Mouse (Mus musculus) limb, embryonic 12.5 days (tissue): ENCODE measurements around the gene Gm45233. TPM values are rescaled to one million over a fixed set of nuclear protein-coding genes. Genes with fewer than 3 reads are reported as not detected.
A peak's percentile ranks its signal among the peaks of the same experiment; 100 is the strongest.

Source experiments
- ATAC-seq: fragments of 200-750 bp; cut with Nextera tagmentation; 2 replicates; pipeline ENCODE4 v1.8.0; 2017; ENCODE audit warnings: low read depth, moderate TSS enrichment; ENCODE audit not compliant: insufficient number of reproducible peaks, insufficient read depth, low FRiP score, low TSS enrichment
- H3K27ac ChIP-seq: fragments of 300-500 bp; sonication (generic); 2 replicates; pipeline ENCODE4 v1.5.1; 2016; ENCODE audit warnings: mild to moderate bottlenecking, moderate library complexity
- H3K27me3 ChIP-seq: fragments of 300-500 bp; sonication (generic); 2 replicates; pipeline ENCODE4 v1.6.1; 2016; ENCODE audit warnings: mild to moderate bottlenecking, moderate library complexity
- H3K36me3 ChIP-seq: fragments of 300-500 bp; sonication (generic); 2 replicates; pipeline ENCODE4 v1.6.1; 2016; ENCODE audit warnings: mild to moderate bottlenecking, moderate library complexity
- H3K4me1 ChIP-seq: fragments of 300-500 bp; sonication (generic); replicated peaks from 2 replicates; pipeline ENCODE4 v1.6.1; 2016
- H3K4me2 ChIP-seq: fragments of 300-500 bp; sonication (generic); 2 replicates; pipeline ENCODE4 v1.6.1; 2016; ENCODE audit warnings: mild to moderate bottlenecking, moderate library complexity
- H3K4me3 ChIP-seq: fragments of 300-500 bp; sonication (generic); replicated peaks from 2 replicates; pipeline ENCODE4 v1.5.1; 2016; ENCODE audit warnings: mild to moderate bottlenecking
- H3K9ac ChIP-seq: fragments of 300-500 bp; sonication (generic); replicated peaks from 2 replicates; pipeline ENCODE4 v1.6.1; 2016; ENCODE audit warnings: mild to moderate bottlenecking, moderate library complexity
- H3K9me3 ChIP-seq: fragments of 300-500 bp; sonication (generic); 2 replicates; pipeline ENCODE4 v1.6.1; 2016; ENCODE audit warnings: mild to moderate bottlenecking, moderate library complexity
- WGBS: fragments of 180-500 bp; shearing (Covaris S2); methylation state at CpG from one replicate; pipeline ENCODE4 v1.1.7; 2016; 5-methylcytosine and 5-hydroxymethylcytosine counted together
- polyA plus RNA-seq: library from polyadenylated mRNA; unstranded; fragments of >200 nt; fragmentation: Nextera tagmentation; extraction: Ambion mirVana; gene quantifications from 2 replicates; pipeline ENCODE4 v1.2.1, GENCODE M21; 2016

Gm45233 gene
- polyA plus RNA-seq, 1 experiment from 2014 or later: not detected

DNA sequence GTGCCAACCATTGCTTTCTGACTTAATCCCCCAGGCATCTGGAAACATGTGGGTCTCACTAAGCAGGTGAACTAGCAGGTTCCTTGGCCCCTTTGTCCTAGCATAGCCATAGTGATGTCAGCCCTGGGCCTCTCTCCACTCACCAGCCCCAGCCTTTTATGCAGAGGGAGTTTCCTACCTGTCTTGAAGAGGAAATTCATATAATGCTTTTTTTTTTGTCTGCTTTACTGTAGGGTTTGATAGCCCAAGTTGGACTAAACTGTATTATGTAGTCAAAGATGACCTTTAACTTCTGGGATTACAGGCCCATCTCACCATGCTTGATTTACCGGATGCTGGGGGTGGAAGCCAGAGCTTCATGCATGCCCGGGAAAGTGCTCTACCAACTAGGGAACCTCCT is 5.9 kb downstream of the Gm45233 start:
- H3K27ac ChIP-seq: no peak overlapping the region
- H3K4me1 ChIP-seq: peaks cover 4% of the 10 kb centered on the region; the same call in 1 of the 2 replicates
- H3K4me2 ChIP-seq: no peak overlapping the region
- WGBS: 94% methylated on average over 2 of the region's 2 CpGs
- no peaks in the 10 kb centered on the region for H3K9me3 ChIP-seq
- no peaks in the 10 kb centered on the region for H3K27me3 ChIP-seq
- H3K9ac ChIP-seq: no peak overlapping the region
- peaks cover 29% of the 10 kb centered on the region for H3K36me3 ChIP-seq
- no peak for ATAC-seq
- no peak overlapping the region for H3K4me3 ChIP-seq

DNA sequence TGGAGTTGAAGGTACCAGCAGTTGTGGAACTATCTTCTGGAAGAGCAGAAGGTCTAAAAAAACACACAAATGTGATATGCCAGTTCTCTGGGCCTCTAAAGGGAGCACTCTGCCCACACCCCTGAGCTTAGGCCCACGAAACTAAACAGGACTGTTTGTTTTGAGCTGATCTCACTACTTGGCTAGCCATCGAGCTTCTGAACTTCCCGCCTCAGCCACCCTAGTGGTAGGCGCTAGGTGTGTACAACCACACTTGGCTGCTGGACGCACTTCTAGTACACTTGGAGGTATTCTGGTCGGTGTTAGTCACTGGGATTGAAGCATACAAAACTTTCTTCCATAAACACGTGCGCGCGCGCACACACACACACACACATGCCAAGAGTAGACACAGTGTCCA is 7.8 kb downstream of the Gm45233 start:
- no peak overlapping the region for H3K4me2 ChIP-seq
- ATAC-seq: no peak
- no peaks in the 10 kb centered on the region for H3K4me1 ChIP-seq
- H3K9me3 ChIP-seq: no peaks in the 10 kb centered on the region
- peaks cover 48% of the 10 kb centered on the region for H3K36me3 ChIP-seq
- H3K4me3 ChIP-seq: no peak overlapping the region
- no peak overlapping the region for H3K27ac ChIP-seq
- 94% methylated on average over 11 of the region's 11 CpGs for WGBS
- no peaks in the 10 kb centered on the region for H3K27me3 ChIP-seq
- H3K9ac ChIP-seq: no peak overlapping the region

GRCm38 (mm10) chr7:43452609-43453008 is 8.7 kb downstream of the Gm45233 start:
- Histone ChIP-seq H3K36me3 (peaks cover 57% of the 10 kb centered on the region), H3K9ac (no peak overlapping the region), H3K4me2 (no peak overlapping the region), H3K27ac (no peak overlapping the region), H3K4me1 (no peaks in the 10 kb centered on the region), H3K27me3 (no peaks in the 10 kb centered on the region), H3K4me3 (no peak overlapping the region), H3K9me3 (no peaks in the 10 kb centered on the region)
- ATAC-seq: no peak
- 41% methylated on average over 4 of the region's 4 CpGs for WGBS

DNA sequence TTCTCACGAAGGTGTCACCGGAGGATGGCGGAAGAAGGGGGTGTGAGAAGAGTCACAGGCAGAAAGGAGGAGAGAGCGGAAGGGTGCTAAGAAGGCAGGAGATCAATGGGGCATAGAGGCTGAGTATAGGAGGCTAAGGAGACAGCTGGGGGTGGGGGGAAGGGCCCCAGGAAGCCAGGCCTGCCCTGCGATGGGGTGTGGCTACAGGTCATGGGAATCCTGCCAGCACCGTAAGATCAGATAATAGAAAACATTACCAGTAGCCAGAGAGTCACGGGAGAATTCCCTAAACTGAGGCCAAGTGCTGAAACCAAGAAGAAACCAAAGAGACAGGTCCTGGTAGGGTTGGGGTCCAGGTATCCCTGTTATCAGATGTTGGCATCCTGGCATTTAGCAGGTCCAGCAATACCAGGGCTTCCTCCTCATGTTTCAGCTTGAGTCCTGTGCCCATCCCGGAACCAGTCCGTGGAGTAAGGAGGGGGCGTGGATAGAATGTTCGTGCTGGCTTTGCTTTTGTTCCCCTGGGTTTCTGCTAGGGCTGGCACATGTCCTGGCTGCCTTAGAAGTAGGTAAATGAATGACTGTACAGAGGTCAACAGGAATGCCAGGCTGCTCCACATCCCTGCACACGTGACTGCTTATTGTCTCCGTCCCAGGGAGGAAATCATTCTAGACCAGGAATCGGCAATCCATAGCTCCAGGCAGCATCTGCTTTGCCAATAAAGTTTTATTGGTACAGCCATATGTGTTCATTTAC is 9.8 kb downstream of the Gm45233 start:
- no peaks in the 10 kb centered on the region for H3K27me3 ChIP-seq
- no peak overlapping the region for H3K9ac ChIP-seq
- no peaks in the 10 kb centered on the region for H3K9me3 ChIP-seq
- H3K27ac ChIP-seq: no peak overlapping the region
- H3K4me3 ChIP-seq: no peak overlapping the region
- no peaks in the 10 kb centered on the region for H3K4me1 ChIP-seq
- H3K4me2 ChIP-seq: no peak overlapping the region
- ATAC-seq: no peak
- 74% methylated on average over 14 of the region's 14 CpGs for WGBS
- H3K36me3 ChIP-seq: peaks cover 61% of the 10 kb centered on the region

GRCm38 (mm10) chr7:43454371-43454770 is 10.4 kb downstream of the Gm45233 start:
- no peaks in the 10 kb centered on the region for H3K9me3 ChIP-seq
- H3K4me2 ChIP-seq: no peak overlapping the region
- peaks cover 61% of the 10 kb centered on the region for H3K36me3 ChIP-seq

GRCm38 (mm10) chr7:43462851-43463250 is 18.9 kb downstream of the Gm45233 start, which contains the start of gene Vsig10l:
Gene Vsig10l (plus strand): TSS chr7:43463151.
- H3K27me3 ChIP-seq: peaks cover 45% of the 10 kb centered on the region
- WGBS: 66% methylated on average over 4 of the region's 4 CpGs
- H3K4me2 ChIP-seq: no peak within 1 kb of the TSS
- H3K9me3 ChIP-seq: no peaks in the 10 kb centered on the region
- no peak within 1 kb of the TSS for H3K9ac ChIP-seq
- no peak within 1 kb of the TSS for H3K27ac ChIP-seq
- H3K36me3 ChIP-seq: peaks cover 2% of the 10 kb centered on the region
- no peak within 1 kb of the TSS for H3K4me3 ChIP-seq
- ATAC-seq: no peak
- H3K4me1 ChIP-seq: peaks cover 17% of the 10 kb centered on the region; the same call in 1 of the 2 replicates

More at GRCm38 (mm10) chr7:43454371-43454770, 10.4 kb downstream of the Gm45233 start:
- no peak for ATAC-seq
- WGBS: 77% methylated on average over 6 of the region's 6 CpGs
- H3K4me3 ChIP-seq: no peak overlapping the region
- no peaks in the 10 kb centered on the region for H3K4me1 ChIP-seq
- H3K27ac ChIP-seq: no peak overlapping the region
- no peaks in the 10 kb centered on the region for H3K27me3 ChIP-seq
- no peak overlapping the region for H3K9ac ChIP-seq

GRCm38 (mm10) chr7:43463976-43464375 is 20.0 kb downstream of the Gm45233 start:
- no peak overlapping the region for H3K4me3 ChIP-seq
- H3K27me3 ChIP-seq: peaks cover 46% of the 10 kb centered on the region
- 76% methylated on average over 7 of the region's 7 CpGs for WGBS

DNA sequence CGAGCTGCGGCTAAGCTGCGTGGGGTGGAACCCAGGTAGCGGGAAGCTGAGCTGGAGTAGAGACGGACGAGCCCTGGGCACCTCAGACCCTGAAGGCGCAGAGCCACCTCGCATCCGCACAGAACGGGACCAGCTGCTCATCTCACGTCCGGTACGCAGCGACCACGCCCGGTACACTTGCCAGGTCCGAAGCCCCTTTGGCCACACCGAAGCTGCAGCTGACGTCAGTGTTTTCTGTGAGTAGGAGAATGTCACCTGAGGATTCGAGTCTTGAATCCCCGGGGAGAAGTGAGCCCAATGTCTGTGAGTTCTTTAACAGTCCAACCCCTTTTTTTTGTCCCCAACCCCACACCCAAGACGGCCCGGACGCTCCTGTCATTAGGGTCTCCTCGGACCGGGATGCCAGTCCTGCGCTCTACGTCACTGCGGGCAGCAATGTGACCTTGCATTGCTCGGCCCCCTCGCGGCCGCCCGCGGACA is 21.0 kb downstream of the Gm45233 start:
- no peak overlapping the region for H3K27ac ChIP-seq
- H3K9ac ChIP-seq: peak overlapping the region; percentile 44; the same call in 1 of the 2 replicates
- no peaks in the 10 kb centered on the region for H3K36me3 ChIP-seq
- H3K4me2 ChIP-seq: peak overlapping the region; percentile 82
- 6% methylated on average over 35 of the region's 35 CpGs for WGBS
- H3K4me3 ChIP-seq: peak overlapping the region; percentile 48
- ATAC-seq: peak; percentile 50; the same call in 1 of the 2 replicates
- peaks cover 46% of the 10 kb centered on the region for H3K27me3 ChIP-seq
- H3K9me3 ChIP-seq: no peaks in the 10 kb centered on the region
- peaks cover 17% of the 10 kb centered on the region; the same call in 1 of the 2 replicates for H3K4me1 ChIP-seq

More at GRCm38 (mm10) chr7:43463976-43464375, 20.0 kb downstream of the Gm45233 start:
- Histone ChIP-seq H3K36me3 (no peaks in the 10 kb centered on the region), H3K9ac (no peak overlapping the region), H3K9me3 (no peaks in the 10 kb centered on the region), H3K4me2 (no peak overlapping the region), H3K4me1 (peaks cover 17% of the 10 kb centered on the region; the same call in 1 of the 2 replicates), H3K27ac (no peak overlapping the region)
- no peak for ATAC-seq

GRCm38 (mm10) chr7:43465344-43466098 is 21.6 kb downstream of the Gm45233 start:
- H3K9me3 ChIP-seq: no peaks in the 10 kb centered on the region
- peak overlapping the region; percentile 48 for H3K4me3 ChIP-seq
- no peaks in the 10 kb centered on the region for H3K36me3 ChIP-seq
- H3K4me1 ChIP-seq: peaks cover 17% of the 10 kb centered on the region; the same call in 1 of the 2 replicates
- peak; percentile 73 for ATAC-seq
- WGBS: under 1% methylated on average over 33 of the region's 33 CpGs
- H3K27me3 ChIP-seq: peaks cover 46% of the 10 kb centered on the region
- H3K27ac ChIP-seq: no peak overlapping the region
- H3K9ac ChIP-seq: peak overlapping the region; percentile 44; the same call in 1 of the 2 replicates
- peak overlapping the region; percentile 82 for H3K4me2 ChIP-seq

GRCm38 (mm10) chr7:43466099-43466694 is 22.3 kb downstream of the Gm45233 start:
- WGBS: 1% methylated on average over 33 of the region's 33 CpGs
- Histone ChIP-seq H3K4me3 (peak overlapping the region; percentile 48), H3K27me3 (peaks cover 46% of the 10 kb centered on the region), H3K4me1 (peaks cover 17% of the 10 kb centered on the region; the same call in 1 of the 2 replicates), H3K27ac (no peak overlapping the region), H3K4me2 (peak overlapping the region; percentile 82), H3K9ac (peak overlapping the region; percentile 37; the same call in 1 of the 2 replicates), H3K9me3 (no peaks in the 10 kb centered on the region), H3K36me3 (no peaks in the 10 kb centered on the region)
- ATAC-seq: peak; percentile 49

- 44% methylated on average over 8 of the region's 8 CpGs for WGBS
- Histone ChIP-seq H3K4me2 (no peak overlapping the region), H3K9me3 (no peaks in the 10 kb centered on the region), H3K9ac (no peak overlapping the region), H3K36me3 (peaks cover 7% of the 10 kb centered on the region), H3K4me3 (no peak overlapping the region), H3K27me3 (peaks cover 46% of the 10 kb centered on the region), H3K4me1 (0 out of 2 replicates have a peak, but pooled peaks cover 8% of the 10 kb centered on the region), H3K27ac (no peak overlapping the region)
- no peak for ATAC-seq
These were observed 26.4 kb downstream of the Gm45233 start for GRCm38 (mm10) chr7:43470373-43470772.
